Mouse (Mus musculus): Measurements from ENCODE around the gene Rgs6. TPM values are rescaled to one million over a fixed set of nuclear protein-coding genes. Genes with fewer than 3 reads are reported as not detected.
A peak's percentile ranks its signal among the peaks of the same experiment; 100 is the strongest.

Rgs6 gene
- total RNA-seq, 2 experiments from 2014 or later: 11.6 to 13.4 TPM

GRCm38 (mm10) chr12:82640441-82640840, 52.3 kb downstream of the Rgs6 start:
- DNase-seq (ENCODE audit: extremely low spot score in 1 of 2, low spot score in 1 of 2): no peak

GRCm38 (mm10) chr12:82647876-82648275, 59.8 kb downstream of the Rgs6 start:
- DNase-seq (ENCODE audit: extremely low spot score in 1 of 2, low spot score in 1 of 2): no peak

GRCm38 (mm10) chr12:82649991-82650390, 61.9 kb downstream of the Rgs6 start:
- no peak for DNase-seq (ENCODE audit: extremely low spot score in 1 of 2, low spot score in 1 of 2)

- no peak for DNase-seq (ENCODE audit: extremely low spot score in 1 of 2, low spot score in 1 of 2)
Observed at GRCm38 (mm10) chr12:82664598-82664997, 76.5 kb downstream of the Rgs6 start.

- DNase-seq (ENCODE audit: extremely low spot score in 1 of 2, low spot score in 1 of 2): no peak
Observed at GRCm38 (mm10) chr12:82667441-82667840, 79.3 kb downstream of the Rgs6 start.

GRCm38 (mm10) chr12:82670201-82670737, 82.2 kb downstream of the Rgs6 start:
- no peak for DNase-seq (ENCODE audit: extremely low spot score in 1 of 2, low spot score in 1 of 2)

GRCm38 (mm10) chr12:82671591-82671990, 83.5 kb downstream of the Rgs6 start:
- DNase-seq (ENCODE audit: extremely low spot score in 1 of 2, low spot score in 1 of 2): no peak

- DNase-seq (ENCODE audit: extremely low spot score in 1 of 2, low spot score in 1 of 2): no peak
Observed at GRCm38 (mm10) chr12:82675137-82675536, 87.0 kb downstream of the Rgs6 start.

- no peak for DNase-seq (ENCODE audit: extremely low spot score in 1 of 2, low spot score in 1 of 2)
Observed at GRCm38 (mm10) chr12:82687015-82687414, 98.9 kb downstream of the Rgs6 start.

- DNase-seq (ENCODE audit: extremely low spot score in 1 of 2, low spot score in 1 of 2): no peak
Observed at GRCm38 (mm10) chr12:82698886-82699527, 110.9 kb downstream of the Rgs6 start.

- DNase-seq (ENCODE audit: extremely low spot score in 1 of 2, low spot score in 1 of 2): no peak
Observed at GRCm38 (mm10) chr12:82699528-82699905, 111.4 kb downstream of the Rgs6 start.

- no peak for DNase-seq (ENCODE audit: extremely low spot score in 1 of 2, low spot score in 1 of 2)
Observed at GRCm38 (mm10) chr12:82700241-82700640, 112.1 kb downstream of the Rgs6 start.

- peak in 1 of 2 experiments; percentile 11 for DNase-seq (ENCODE audit: extremely low spot score in 1 of 2, low spot score in 1 of 2)
Observed at GRCm38 (mm10) chr12:82700840-82701239, 112.7 kb downstream of the Rgs6 start.

GRCm38 (mm10) chr12:82701359-82701758, 113.3 kb downstream of the Rgs6 start:
- no peak for DNase-seq (ENCODE audit: extremely low spot score in 1 of 2, low spot score in 1 of 2)

- DNase-seq (ENCODE audit: extremely low spot score in 1 of 2, low spot score in 1 of 2): no peak
Observed at GRCm38 (mm10) chr12:82710376-82710775, 122.3 kb downstream of the Rgs6 start.

GRCm38 (mm10) chr12:82714284-82714683, 126.2 kb downstream of the Rgs6 start:
- no peak for DNase-seq (ENCODE audit: extremely low spot score in 1 of 2, low spot score in 1 of 2)

- no peak for DNase-seq (ENCODE audit: extremely low spot score in 1 of 2, low spot score in 1 of 2)
Observed at GRCm38 (mm10) chr12:82723017-82723540, 135.0 kb downstream of the Rgs6 start.

GRCm38 (mm10) chr12:82726255-82726654, 138.2 kb downstream of the Rgs6 start:
- no peak for DNase-seq (ENCODE audit: extremely low spot score in 1 of 2, low spot score in 1 of 2)

- DNase-seq (ENCODE audit: extremely low spot score in 1 of 2, low spot score in 1 of 2): no peak
Observed at GRCm38 (mm10) chr12:82731587-82731986, 143.5 kb downstream of the Rgs6 start.

- DNase-seq (ENCODE audit: extremely low spot score in 1 of 2, low spot score in 1 of 2): no peak
Observed at GRCm38 (mm10) chr12:82742955-82743354, 154.9 kb downstream of the Rgs6 start.

- no peak for DNase-seq (ENCODE audit: extremely low spot score in 1 of 2, low spot score in 1 of 2)
Observed at GRCm38 (mm10) chr12:82744026-82744425, 155.9 kb downstream of the Rgs6 start.

- DNase-seq (ENCODE audit: extremely low spot score in 1 of 2, low spot score in 1 of 2): no peak
Observed at GRCm38 (mm10) chr12:82744826-82745225, 156.7 kb downstream of the Rgs6 start.
